Mouse (Mus musculus): Measurements from ENCODE around the gene Fthl17a. TPM values are rescaled to one million over a fixed set of nuclear protein-coding genes. Genes with fewer than 3 reads are reported as not detected.

Fthl17a gene
- polyA plus RNA-seq, 1 experiment from 2014 or later, result not detected

GRCm38 (mm10) chrX:85292781-85293180 is 43.3 kb downstream of the Fthl17a start:
- no peak for ATAC-seq (ENCODE audit: low FRiP score, low TSS enrichment)
- Histone ChIP-seq H3K27ac (replicated peaks) (no peak overlapping the region), H3K4me3 (ENCODE audit: low read depth, low read length) (no peak overlapping the region), H3K36me3 (ENCODE audit: control insufficient read depth, insufficient read depth, low read length) (no peaks in the 10 kb centered on the region), H3K9ac (ENCODE audit: low read length) (no peak overlapping the region), H3K4me2 (replicated peaks; ENCODE audit: low read depth) (no peak overlapping the region), H3K9me3 (ENCODE audit: control insufficient read depth, low read length) (no peaks in the 10 kb centered on the region), H3K4me1 (replicated peaks; ENCODE audit: control insufficient read depth, insufficient read depth) (no peaks in the 10 kb centered on the region), H3K27me3 (ENCODE audit: control insufficient read depth, insufficient read depth, low read length) (no peaks in the 10 kb centered on the region)
- WGBS, result 63% methylated on average over 5 of the region's 5 CpGs
- DNase-seq (ENCODE audit: low spot score), result no peak
- TF ChIP-seq CTCF (IDR thresholded peaks at IDR 0.05; ENCODE audit: low read depth) (no peak), EP300 (optimal IDR thresholded peaks at IDR 0.05) (no peak)

- Histone ChIP-seq H3K9me3 (ENCODE audit: control insufficient read depth, low read length) (no peaks in the 10 kb centered on the region), H3K4me3 (ENCODE audit: low read depth, low read length) (no peak overlapping the region), H3K9ac (ENCODE audit: low read length) (no peak overlapping the region), H3K4me1 (replicated peaks; ENCODE audit: control insufficient read depth, insufficient read depth) (no peaks in the 10 kb centered on the region), H3K27ac (replicated peaks) (no peak overlapping the region), H3K4me2 (replicated peaks; ENCODE audit: low read depth) (no peak overlapping the region), H3K27me3 (ENCODE audit: control insufficient read depth, insufficient read depth, low read length) (no peaks in the 10 kb centered on the region), H3K36me3 (ENCODE audit: control insufficient read depth, insufficient read depth, low read length) (no peaks in the 10 kb centered on the region)
- no peak for DNase-seq (ENCODE audit: low spot score)
- 58% methylated on average over 3 of the region's 3 CpGs for WGBS
- TF ChIP-seq CTCF (IDR thresholded peaks at IDR 0.05; ENCODE audit: low read depth) (no peak), EP300 (optimal IDR thresholded peaks at IDR 0.05) (no peak)
- ATAC-seq (ENCODE audit: low FRiP score, low TSS enrichment), result no peak
These were observed 44.5 kb downstream of the Fthl17a start for GRCm38 (mm10) chrX:85294001-85294400.

GRCm38 (mm10) chrX:85304674-85305073 is 55.2 kb downstream of the Fthl17a start:
- Histone ChIP-seq H3K4me1 (replicated peaks; ENCODE audit: control insufficient read depth, insufficient read depth) (no peaks in the 10 kb centered on the region), H3K27me3 (ENCODE audit: control insufficient read depth, insufficient read depth, low read length) (no peaks in the 10 kb centered on the region), H3K36me3 (ENCODE audit: control insufficient read depth, insufficient read depth, low read length) (no peaks in the 10 kb centered on the region), H3K4me3 (ENCODE audit: low read depth, low read length) (no peak overlapping the region), H3K9ac (ENCODE audit: low read length) (no peak overlapping the region), H3K27ac (replicated peaks) (no peak overlapping the region), H3K9me3 (ENCODE audit: control insufficient read depth, low read length) (no peaks in the 10 kb centered on the region), H3K4me2 (replicated peaks; ENCODE audit: low read depth) (no peak overlapping the region)
- TF ChIP-seq EP300 (optimal IDR thresholded peaks at IDR 0.05) (no peak), CTCF (IDR thresholded peaks at IDR 0.05; ENCODE audit: low read depth) (no peak)
- ATAC-seq (ENCODE audit: low FRiP score, low TSS enrichment) (0 out of 2 replicates have a peak, but pooled peaks have one; percentile 40), DNase-seq (ENCODE audit: low spot score) (no peak)
- WGBS, result 62% methylated on average over 4 of the region's 4 CpGs

- WGBS, result 61% methylated on average over 4 of the region's 4 CpGs
- ATAC-seq (ENCODE audit: low FRiP score, low TSS enrichment) (no peak), DNase-seq (ENCODE audit: low spot score) (no peak)
- H3K27me3 ChIP-seq (ENCODE audit: control insufficient read depth, insufficient read depth, low read length), result no peaks in the 10 kb centered on the region
- H3K4me1 ChIP-seq (replicated peaks; ENCODE audit: control insufficient read depth, insufficient read depth), result no peaks in the 10 kb centered on the region
- H3K4me3 ChIP-seq (ENCODE audit: low read depth, low read length), result no peak overlapping the region
- no peak overlapping the region for H3K9ac ChIP-seq (ENCODE audit: low read length)
- TF ChIP-seq EP300 (optimal IDR thresholded peaks at IDR 0.05), result no peak
- TF ChIP-seq CTCF (IDR thresholded peaks at IDR 0.05; ENCODE audit: low read depth), result no peak
- H3K27ac ChIP-seq (replicated peaks), result no peak overlapping the region
- H3K9me3 ChIP-seq (ENCODE audit: control insufficient read depth, low read length), result no peaks in the 10 kb centered on the region
- H3K36me3 ChIP-seq (ENCODE audit: control insufficient read depth, insufficient read depth, low read length), result no peaks in the 10 kb centered on the region
- H3K4me2 ChIP-seq (replicated peaks; ENCODE audit: low read depth), result no peak overlapping the region
These were observed 69.1 kb downstream of the Fthl17a start for GRCm38 (mm10) chrX:85318576-85318975.

GRCm38 (mm10) chrX:85319193-85319592 is 69.7 kb downstream of the Fthl17a start:
- H3K27ac ChIP-seq (replicated peaks), result no peak overlapping the region
- WGBS, result 21% methylated on average over 1 of the region's 1 CpGs
- no peak overlapping the region for H3K9ac ChIP-seq (ENCODE audit: low read length)
- H3K9me3 ChIP-seq (ENCODE audit: control insufficient read depth, low read length), result no peaks in the 10 kb centered on the region
- no peaks in the 10 kb centered on the region for H3K4me1 ChIP-seq (replicated peaks; ENCODE audit: control insufficient read depth, insufficient read depth)
- H3K36me3 ChIP-seq (ENCODE audit: control insufficient read depth, insufficient read depth, low read length), result no peaks in the 10 kb centered on the region
- TF ChIP-seq EP300 (optimal IDR thresholded peaks at IDR 0.05) (no peak), CTCF (IDR thresholded peaks at IDR 0.05; ENCODE audit: low read depth) (peak; percentile 74)
- DNase-seq (ENCODE audit: low spot score) (no peak), ATAC-seq (ENCODE audit: low FRiP score, low TSS enrichment) (no peak)
- H3K4me3 ChIP-seq (ENCODE audit: low read depth, low read length), result no peak overlapping the region
- no peaks in the 10 kb centered on the region for H3K27me3 ChIP-seq (ENCODE audit: control insufficient read depth, insufficient read depth, low read length)
- no peak overlapping the region for H3K4me2 ChIP-seq (replicated peaks; ENCODE audit: low read depth)
